In genomic region chr12:75852384-75852783, GRCm38 (mm10) we compare ENCODE assay signal across 21 mouse cellular contexts. TPM values are rescaled to one million over a fixed set of nuclear protein-coding genes. Genes with fewer than 3 reads are reported as not detected.
DNase-seq lines count a peak whose midpoint lies in the region; ATAC-seq and TF ChIP-seq lines count a peak whose summit lies in the region.
"Had no signal": no experiment of that assay in that cellular context is flagged by ENCODE, and none has a peak within 500 bp of the region (broad histone marks: within the 10 kb centered on the region; RNA-seq: fewer than 3 reads in every experiment).

No protein-coding gene starts in this region.

- no peak for TF ChIP-seq EP300 in liver, postnatal 0 days (IDR thresholded peaks at IDR 0.05; ENCODE audit: low read depth)

- H3K4me3 ChIP-seq in heart, embryonic 12.5 days = no peak overlapping the region
- H3K4me3 ChIP-seq in heart, embryonic 11.5 days (ENCODE audit: low read depth, low read length) = no peak overlapping the region
- no peak overlapping the region for H3K4me3 ChIP-seq in liver, postnatal 0 days (ENCODE audit: low read depth, low read length)
- H3K4me3 ChIP-seq in liver, embryonic 12.5 days = no peak overlapping the region
- no peak overlapping the region for H3K4me3 ChIP-seq in thymus, adult 2 months (ENCODE audit: control insufficient read depth, insufficient read depth, low read length)

- H3K27me3 ChIP-seq in heart, embryonic 12.5 days (replicated peaks) = no peaks in the 10 kb centered on the region
- H3K27me3 ChIP-seq in heart, embryonic 11.5 days (ENCODE audit: control insufficient read depth, insufficient read depth, low read length) = no peaks in the 10 kb centered on the region
- no peaks in the 10 kb centered on the region for H3K27me3 ChIP-seq in liver, postnatal 0 days (ENCODE audit: insufficient read depth, low read length)
- peaks cover 13% of the 10 kb centered on the region for H3K27me3 ChIP-seq in liver, embryonic 12.5 days (replicated peaks)
- H3K27me3 ChIP-seq in thymus, adult 2 months (ENCODE audit: control insufficient read depth, insufficient read depth, low read length) = no peaks in the 10 kb centered on the region

- H3K4me1 ChIP-seq in heart, embryonic 12.5 days (replicated peaks) = peaks cover 70% of the 10 kb centered on the region
- peaks cover 47% of the 10 kb centered on the region for H3K4me1 ChIP-seq in heart, embryonic 11.5 days (ENCODE audit: control insufficient read depth, insufficient read depth, low read length)
- peaks cover 8% of the 10 kb centered on the region for H3K4me1 ChIP-seq in liver, postnatal 0 days (ENCODE audit: insufficient read depth)
- H3K4me1 ChIP-seq in liver, embryonic 12.5 days = peaks cover 28% of the 10 kb centered on the region
- peaks cover 4% of the 10 kb centered on the region; the same call in 1 of the 2 replicates for H3K4me1 ChIP-seq in thymus, adult 2 months (replicated peaks; ENCODE audit: control insufficient read depth, insufficient read depth, low read length)

- ATAC-seq in heart, embryonic 12.5 days (ENCODE audit: insufficient number of reproducible peaks, low FRiP score) = no peak
- ATAC-seq in heart, embryonic 11.5 days (replicated peaks; ENCODE audit: insufficient number of reproducible peaks, low FRiP score, low TSS enrichment) = no peak
- ATAC-seq in liver, postnatal 0 days = peak; percentile 66
- no peak for ATAC-seq in liver, embryonic 12.5 days
- ATAC-seq: activated CD4-positive, CD25-positive, alpha-beta regulatory T cell, adult 4 months; CD4-positive, CD25-positive, alpha-beta regulatory T cell, adult 4 months; forebrain, embryonic 16.5 days; lung, postnatal 0 days had no signal

- TF ChIP-seq POLR2A in thymus, adult 2 months (IDR thresholded peaks at IDR 0.05; ENCODE audit: control insufficient read depth, extremely low read depth, insufficient read depth, low read length, poor library complexity) = no peak

- no peak overlapping the region for H3K9ac ChIP-seq in heart, embryonic 12.5 days
- H3K9ac ChIP-seq in heart, embryonic 11.5 days (ENCODE audit: low read depth, low read length) = no peak overlapping the region
- H3K9ac ChIP-seq in liver, postnatal 0 days (replicated peaks) = no peak overlapping the region
- no peak overlapping the region for H3K9ac ChIP-seq in liver, embryonic 12.5 days
- H3K9ac ChIP-seq: liver, embryonic 14.5 days had no signal

- H3K36me3 ChIP-seq in heart, embryonic 12.5 days = no peaks in the 10 kb centered on the region
- no peaks in the 10 kb centered on the region for H3K36me3 ChIP-seq in heart, embryonic 11.5 days (ENCODE audit: control insufficient read depth, insufficient read depth, low read length)
- H3K36me3 ChIP-seq in liver, postnatal 0 days (replicated peaks; ENCODE audit: insufficient read depth, low read length) = no peaks in the 10 kb centered on the region
- H3K36me3 ChIP-seq in liver, embryonic 12.5 days = no peaks in the 10 kb centered on the region
- no peaks in the 10 kb centered on the region for H3K36me3 ChIP-seq in thymus, adult 2 months (ENCODE audit: control insufficient read depth, insufficient read depth, low read length)
- H3K36me3 ChIP-seq: heart, embryonic 10.5 days had no signal

- no peak for TF ChIP-seq CTCF in liver, postnatal 0 days (IDR thresholded peaks at IDR 0.05; ENCODE audit: low read depth)
- no peak for TF ChIP-seq CTCF in thymus, adult 2 months (IDR thresholded peaks at IDR 0.05; ENCODE audit: borderline replicate concordance, control insufficient read depth, extremely low read depth, insufficient read depth, low read length, poor library complexity)

- WGBS in heart, embryonic 12.5 days = 66% methylated on average over 6 of the region's 6 CpGs
- WGBS in heart, embryonic 11.5 days (ENCODE audit: insufficient replicate concordance) = 56% methylated on average over 6 of the region's 6 CpGs
- 53% methylated on average over 6 of the region's 6 CpGs for WGBS in liver, postnatal 0 days (ENCODE audit: insufficient replicate concordance)
- WGBS in liver, embryonic 12.5 days (ENCODE audit: insufficient replicate concordance) = 52% methylated on average over 6 of the region's 6 CpGs
- 92% methylated on average over 6 of the region's 6 CpGs for WGBS in thymus, adult 2 months

- H3K4me2 ChIP-seq in heart, embryonic 12.5 days = no peak overlapping the region
- no peak overlapping the region for H3K4me2 ChIP-seq in heart, embryonic 11.5 days
- no peak overlapping the region for H3K4me2 ChIP-seq in liver, postnatal 0 days (ENCODE audit: low read depth, low read length)
- H3K4me2 ChIP-seq in liver, embryonic 12.5 days = no peak overlapping the region

- no peaks in the 10 kb centered on the region for H3K9me3 ChIP-seq in heart, embryonic 12.5 days (replicated peaks)
- no peaks in the 10 kb centered on the region for H3K9me3 ChIP-seq in heart, embryonic 11.5 days (replicated peaks; ENCODE audit: control insufficient read depth, low read length)
- no peaks in the 10 kb centered on the region for H3K9me3 ChIP-seq in liver, postnatal 0 days (ENCODE audit: low read length)
- no peaks in the 10 kb centered on the region for H3K9me3 ChIP-seq in liver, embryonic 12.5 days (replicated peaks)
- H3K9me3 ChIP-seq: heart, embryonic 10.5 days had no signal

- H3K27ac ChIP-seq in heart, embryonic 12.5 days (ENCODE audit: poor library complexity, severe bottlenecking) = 0 out of 2 replicates have a peak overlapping the region, but pooled peaks have one; percentile 21
- H3K27ac ChIP-seq in heart, embryonic 11.5 days (ENCODE audit: low read depth, low read length) = no peak overlapping the region; the same call in 1 of the 2 replicates
- peak overlapping the region; percentile 66 for H3K27ac ChIP-seq in liver, postnatal 0 days (ENCODE audit: low read depth)
- no peak overlapping the region for H3K27ac ChIP-seq in liver, embryonic 12.5 days
- H3K27ac ChIP-seq in thymus, adult 2 months (ENCODE audit: control insufficient read depth, insufficient read depth, low read length) = no peak overlapping the region
- H3K27ac ChIP-seq: liver, embryonic 14.5 days had no signal

- no peak for DNase-seq in liver, postnatal 0 days
- peak; percentile 71 to 76 for DNase-seq in kidney, adult 8-10 months
- DNase-seq in kidney, postnatal 25 days = peak; percentile 58 to 84
- no peak for DNase-seq in thymus, adult 2 months
- no peak for DNase-seq in embryo, embryonic 10 days (ENCODE audit: low spot score)
- DNase-seq: adrenal gland, postnatal 10 days; cerebellum, postnatal 10 days; embryo, embryonic 11 days; gastrocnemius, postnatal 36 days; midbrain, embryonic 14.5 days; retina, postnatal 1 day; thymus, postnatal 25 days had no signal

RNA-seq across cellular contexts. Expression of gene Syne2, which starts 34.5 kb away (rescaled TPM):
- polyA plus RNA-seq in heart, embryonic 12.5 days (2016; fragmentation: Nextera tagmentation; extraction: Ambion mirVana) = 63.7 and 65.4 TPM in 2 replicates
- polyA plus RNA-seq in heart, embryonic 11.5 days (2014; fragmentation: Nextera tagmentation; extraction: Ambion mirVana) = 45.2 and 64.1 TPM in 2 replicates
- polyA plus RNA-seq in liver, postnatal 0 days (2015; fragmentation: Nextera tagmentation; extraction: Ambion mirVana) = 4.9 and 6.3 TPM in 2 replicates
- polyA plus RNA-seq in liver, embryonic 12.5 days (2016; fragmentation: Nextera tagmentation; extraction: Ambion mirVana) = 11.2 and 11.3 TPM in 2 replicates
- 14.4 and 15.5 TPM in 2 replicates for polyA plus RNA-seq in thymus, adult 2 months (2012; rRNA removed)

Comparison
In these comparisons a context has a peak if more than half of its experiments do, and no peak if none do; other contexts are left out.
1. H3K27ac ChIP-seq: peak in heart, embryonic 12.5 days (single experiment) and liver, postnatal 0 days (single experiment); none in heart, embryonic 11.5 days (single experiment), liver, embryonic 12.5 days (single experiment) and thymus, adult 2 months (single experiment).
2. DNase-seq: peak in kidney, adult 8-10 months (2 of 2) and kidney, postnatal 25 days (2 of 2); none in liver, postnatal 0 days (single experiment), thymus, adult 2 months (single experiment) and embryo, embryonic 10 days (single experiment).